Mouse (Mus musculus) CH12.LX (cell line): ENCODE measurements around the gene 4930453N24Rik.

Source experiments
- MAX ChIP-seq: IDR thresholded peaks from 2 replicates; pipeline ENCODE4 v1.6.1; 2011; ENCODE audit warnings: low read length, improper control_type of control experiment
- USF1 ChIP-seq: IDR thresholded peaks from 2 replicates; pipeline ENCODE4 v1.6.1; 2014; ENCODE audit warnings: low read depth, mild to moderate bottlenecking, inconsistent platforms, low read length, improper control_type of control experiment
- ZNF384 ChIP-seq: IDR thresholded peaks from 2 replicates; pipeline ENCODE4 v1.6.1; 2012; ENCODE audit warnings: low read depth, low read length, improper control_type of control experiment, inconsistent platforms

DNA sequence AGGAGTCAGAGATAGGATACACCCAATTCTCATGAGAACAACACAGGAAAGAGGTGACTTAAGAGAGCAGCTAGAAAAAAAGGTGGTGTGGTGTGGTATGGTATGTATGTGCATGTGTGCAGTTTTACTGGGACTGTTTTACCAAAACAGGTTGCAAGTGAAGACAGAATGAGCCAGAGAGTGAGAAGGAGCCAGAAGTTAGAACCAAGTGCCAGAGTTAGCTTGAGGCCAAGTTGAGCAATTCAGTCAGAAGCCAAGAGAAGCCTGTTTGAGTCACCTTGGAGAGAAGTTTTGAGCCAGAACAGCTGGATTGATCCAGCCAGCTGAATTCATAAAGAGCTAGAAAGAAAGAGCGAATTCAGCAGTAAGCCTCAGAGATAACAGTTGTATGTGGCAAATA is 4.6 kb upstream of the 4930453N24Rik start:
- TF ChIP-seq USF1 = no peak
- no peak for TF ChIP-seq ZNF384
- TF ChIP-seq MAX = no peak
